Mouse (Mus musculus): ENCODE results near the gene Olfr1457. TPM values are rescaled to one million over a fixed set of nuclear protein-coding genes. Genes with fewer than 3 reads are reported as not detected.

Gene Olfr1457
- polyA plus RNA-seq (2017; shearing (Covaris generic)): 0.15 TPM

DNA sequence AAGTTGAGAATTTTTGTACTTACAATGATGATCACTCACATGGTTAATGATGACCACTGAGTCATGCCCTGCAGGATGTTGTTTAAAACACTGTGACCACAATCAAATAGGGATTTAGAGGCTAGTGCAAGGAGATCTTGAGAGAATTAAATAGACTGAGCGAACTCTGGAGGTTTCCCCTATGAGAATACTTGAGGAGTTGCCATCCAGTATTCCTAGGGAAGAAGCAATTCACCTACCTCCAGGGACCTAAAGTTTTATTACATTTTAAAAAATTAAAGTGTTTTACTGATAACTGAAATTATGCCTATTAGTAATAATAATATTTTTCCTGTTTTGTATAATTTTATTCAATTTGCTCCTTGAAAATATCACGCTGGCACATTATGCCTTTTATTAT, at the start of gene Olfr1457:
Gene Olfr1457 (minus strand): TSS at position 101 of the 400 bp plus-strand sequence.

DNA sequence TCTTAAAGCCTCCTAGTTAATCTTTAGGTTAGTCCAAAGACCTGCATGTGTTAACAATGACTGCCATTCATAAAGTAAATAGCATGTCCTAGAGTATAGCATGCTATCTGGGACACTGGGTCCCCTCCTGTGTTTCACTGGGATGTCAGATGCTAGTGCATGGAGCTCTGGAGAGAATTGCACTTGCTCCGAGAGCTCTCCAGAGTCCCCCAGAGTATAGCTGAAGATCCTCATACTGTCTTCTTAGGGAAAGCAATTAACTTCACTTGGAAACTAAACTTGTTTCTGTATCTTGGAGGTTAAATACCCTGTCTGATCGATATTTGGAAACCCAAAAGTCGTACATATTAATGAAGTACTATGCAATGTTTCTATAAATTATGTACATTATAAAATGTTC, 9.0 kb upstream of the Olfr1457 start, which contains the start of gene Olfr1458:
Gene Olfr1458 (minus strand): TSS at position 101 of the 400 bp plus-strand sequence.

DNA sequence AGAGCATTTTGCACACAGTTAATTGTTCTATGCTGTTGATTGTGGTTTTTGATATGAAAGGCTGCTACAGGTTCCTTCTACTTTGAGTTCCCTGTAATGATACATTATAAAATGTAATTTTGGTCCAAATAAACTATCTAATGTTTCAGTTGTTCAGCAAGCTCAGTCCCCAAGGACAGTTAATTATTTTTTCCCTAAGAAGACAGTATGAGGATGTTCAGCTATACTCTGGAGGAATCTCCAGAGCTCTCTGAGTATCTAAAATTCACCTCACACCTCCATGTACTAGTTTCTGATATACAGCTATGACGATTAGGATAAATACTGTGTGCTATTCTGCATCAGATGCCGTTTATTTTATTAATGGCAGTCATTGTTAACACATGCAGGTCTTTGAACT, 37.4 kb downstream of the Olfr1457 start, which contains the start of gene Olfr1454:
Gene Olfr1454 (plus strand): TSS at position 301 of the 400 bp plus-strand sequence.

Other genes with a start within 250 kb of the Olfr1457 start
- not detected for gene Olfr1444, start 240.6 kb downstream of the Olfr1457 start, polyA plus RNA-seq (2017; shearing (Covaris generic))
- not detected for gene Olfr1445, start 214.0 kb downstream of the Olfr1457 start, polyA plus RNA-seq (2017; shearing (Covaris generic))
- gene Olfr1446, start 204.4 kb downstream of the Olfr1457 start, polyA plus RNA-seq (2017; shearing (Covaris generic)): not detected
- gene Olfr1447, start 194.1 kb downstream of the Olfr1457 start, polyA plus RNA-seq (2017; shearing (Covaris generic)): not detected
- not detected for gene Olfr1448, start 173.5 kb downstream of the Olfr1457 start, polyA plus RNA-seq (2017; shearing (Covaris generic))
- not detected for gene Olfr1449, start 167.1 kb downstream of the Olfr1457 start, polyA plus RNA-seq (2017; shearing (Covaris generic))
- gene Olfr1450, start 147.6 kb downstream of the Olfr1457 start, polyA plus RNA-seq (2017; shearing (Covaris generic)): not detected
- not detected for gene Olfr1451, start 102.9 kb downstream of the Olfr1457 start, polyA plus RNA-seq (2017; shearing (Covaris generic))
- gene Olfr1453, start 69.6 kb downstream of the Olfr1457 start, polyA plus RNA-seq (2017; shearing (Covaris generic)): not detected
- not detected for gene Olfr1454, start 37.3 kb downstream of the Olfr1457 start, polyA plus RNA-seq (2017; shearing (Covaris generic))
- not detected for gene Olfr1458, start 8.9 kb upstream of the Olfr1457 start, polyA plus RNA-seq (2017; shearing (Covaris generic))
- gene Olfr1459, start 51.7 kb upstream of the Olfr1457 start, polyA plus RNA-seq (2017; shearing (Covaris generic)): not detected
- gene Olfr1461, start 65.1 kb upstream of the Olfr1457 start, polyA plus RNA-seq (2017; shearing (Covaris generic)): not detected
- gene Olfr1462, start 87.8 kb upstream of the Olfr1457 start, polyA plus RNA-seq (2017; shearing (Covaris generic)): not detected
- gene Olfr1463, start 133.4 kb upstream of the Olfr1457 start, polyA plus RNA-seq (2017; shearing (Covaris generic)): not detected
- not detected for gene Olfr1465, start 217.7 kb upstream of the Olfr1457 start, polyA plus RNA-seq (2017; shearing (Covaris generic))
- gene Olfr1466, start 241.0 kb upstream of the Olfr1457 start, polyA plus RNA-seq (2017; shearing (Covaris generic)): not detected

Data from effector memory CD4-positive, alpha-beta T cell, adult 5 months (primary cell).